Mouse (Mus musculus): Measurements from ENCODE around the gene Nsun6. TPM values are rescaled to one million over a fixed set of nuclear protein-coding genes. Genes with fewer than 3 reads are reported as not detected.

Nsun6 gene
- polyA plus RNA-seq, 1 experiment from 2014 or later, result 7.6 TPM

GRCm38 (mm10) chr2:15008072-15008471 is 46.8 kb downstream of the Nsun6 start:
- Histone ChIP-seq H3K27ac (ENCODE audit: low read length) (no peak overlapping the region), H3K4me2 (ENCODE audit: low read depth, low read length) (no peak overlapping the region), H3K4me1 (ENCODE audit: control insufficient read depth, insufficient read depth, low read length) (no peaks in the 10 kb centered on the region), H3K9ac (ENCODE audit: low read depth, low read length) (no peak overlapping the region), H3K4me3 (ENCODE audit: low read length) (no peak overlapping the region), H3K27me3 (replicated peaks; ENCODE audit: control insufficient read depth, insufficient read depth, low read length) (no peaks in the 10 kb centered on the region), H3K9me3 (ENCODE audit: control insufficient read depth, low read length) (no peaks in the 10 kb centered on the region), H3K36me3 (ENCODE audit: control insufficient read depth, insufficient read depth, low read length) (no peaks in the 10 kb centered on the region)
- no peak for ATAC-seq
- WGBS, result 90% methylated on average over 1 of the region's 1 CpGs

- H3K4me3 ChIP-seq (ENCODE audit: low read length), result no peak overlapping the region
- no peak overlapping the region for H3K9ac ChIP-seq (ENCODE audit: low read depth, low read length)
- ATAC-seq, result no peak
- no peaks in the 10 kb centered on the region for H3K9me3 ChIP-seq (ENCODE audit: control insufficient read depth, low read length)
- no peaks in the 10 kb centered on the region for H3K27me3 ChIP-seq (replicated peaks; ENCODE audit: control insufficient read depth, insufficient read depth, low read length)
- no peak overlapping the region for H3K27ac ChIP-seq (ENCODE audit: low read length)
- 75% methylated on average over 3 of the region's 3 CpGs for WGBS
- no peak overlapping the region for H3K4me2 ChIP-seq (ENCODE audit: low read depth, low read length)
- H3K36me3 ChIP-seq (ENCODE audit: control insufficient read depth, insufficient read depth, low read length), result no peaks in the 10 kb centered on the region
- no peaks in the 10 kb centered on the region for H3K4me1 ChIP-seq (ENCODE audit: control insufficient read depth, insufficient read depth, low read length)
Observed at GRCm38 (mm10) chr2:15007531-15007930, 47.3 kb downstream of the Nsun6 start.

GRCm38 (mm10) chr2:14997836-14998235 is 57.0 kb downstream of the Nsun6 start:
- no peak overlapping the region for H3K4me3 ChIP-seq (ENCODE audit: low read length)
- H3K4me1 ChIP-seq (ENCODE audit: control insufficient read depth, insufficient read depth, low read length), result no peaks in the 10 kb centered on the region
- H3K36me3 ChIP-seq (ENCODE audit: control insufficient read depth, insufficient read depth, low read length), result no peaks in the 10 kb centered on the region
- no peaks in the 10 kb centered on the region for H3K9me3 ChIP-seq (ENCODE audit: control insufficient read depth, low read length)
- ATAC-seq, result no peak
- WGBS, result 79% methylated on average over 5 of the region's 5 CpGs
- H3K4me2 ChIP-seq (ENCODE audit: low read depth, low read length), result no peak overlapping the region
- no peak overlapping the region for H3K27ac ChIP-seq (ENCODE audit: low read length)
- H3K27me3 ChIP-seq (replicated peaks; ENCODE audit: control insufficient read depth, insufficient read depth, low read length), result no peaks in the 10 kb centered on the region
- H3K9ac ChIP-seq (ENCODE audit: low read depth, low read length), result no peak overlapping the region

- no peaks in the 10 kb centered on the region for H3K4me1 ChIP-seq (ENCODE audit: control insufficient read depth, insufficient read depth, low read length)
- H3K9me3 ChIP-seq (ENCODE audit: control insufficient read depth, low read length), result no peaks in the 10 kb centered on the region
- no peak overlapping the region for H3K4me3 ChIP-seq (ENCODE audit: low read length)
- no peak for ATAC-seq
- 77% methylated on average over 4 of the region's 4 CpGs for WGBS
- no peak overlapping the region for H3K4me2 ChIP-seq (ENCODE audit: low read depth, low read length)
- H3K9ac ChIP-seq (ENCODE audit: low read depth, low read length), result no peak overlapping the region
- no peaks in the 10 kb centered on the region for H3K27me3 ChIP-seq (replicated peaks; ENCODE audit: control insufficient read depth, insufficient read depth, low read length)
- H3K36me3 ChIP-seq (ENCODE audit: control insufficient read depth, insufficient read depth, low read length), result no peaks in the 10 kb centered on the region
- no peak overlapping the region for H3K27ac ChIP-seq (ENCODE audit: low read length)
Observed at GRCm38 (mm10) chr2:14996036-14996435, 58.8 kb downstream of the Nsun6 start.

- WGBS, result 93% methylated on average over 4 of the region's 4 CpGs
- Histone ChIP-seq H3K4me1 (ENCODE audit: control insufficient read depth, insufficient read depth, low read length) (no peaks in the 10 kb centered on the region), H3K27ac (ENCODE audit: low read length) (no peak overlapping the region), H3K27me3 (replicated peaks; ENCODE audit: control insufficient read depth, insufficient read depth, low read length) (no peaks in the 10 kb centered on the region), H3K36me3 (ENCODE audit: control insufficient read depth, insufficient read depth, low read length) (no peaks in the 10 kb centered on the region), H3K4me3 (ENCODE audit: low read length) (no peak overlapping the region), H3K9ac (ENCODE audit: low read depth, low read length) (no peak overlapping the region), H3K4me2 (ENCODE audit: low read depth, low read length) (no peak overlapping the region), H3K9me3 (ENCODE audit: control insufficient read depth, low read length) (no peaks in the 10 kb centered on the region)
- ATAC-seq, result no peak
Observed at GRCm38 (mm10) chr2:14992531-14992930, 62.3 kb downstream of the Nsun6 start.

GRCm38 (mm10) chr2:14989350-14989749 is 65.5 kb downstream of the Nsun6 start:
- Histone ChIP-seq H3K27me3 (replicated peaks; ENCODE audit: control insufficient read depth, insufficient read depth, low read length) (no peaks in the 10 kb centered on the region), H3K9me3 (ENCODE audit: control insufficient read depth, low read length) (no peaks in the 10 kb centered on the region)
- WGBS, result 84% methylated on average over 4 of the region's 4 CpGs

GRCm38 (mm10) chr2:14988451-14988850 is 66.4 kb downstream of the Nsun6 start:
- 70% methylated on average over 4 of the region's 4 CpGs for WGBS
- Histone ChIP-seq H3K4me1 (ENCODE audit: control insufficient read depth, insufficient read depth, low read length) (no peaks in the 10 kb centered on the region), H3K4me3 (ENCODE audit: low read length) (no peak overlapping the region), H3K27ac (ENCODE audit: low read length) (no peak overlapping the region), H3K4me2 (ENCODE audit: low read depth, low read length) (no peak overlapping the region), H3K36me3 (ENCODE audit: control insufficient read depth, insufficient read depth, low read length) (no peaks in the 10 kb centered on the region), H3K9ac (ENCODE audit: low read depth, low read length) (no peak overlapping the region), H3K27me3 (replicated peaks; ENCODE audit: control insufficient read depth, insufficient read depth, low read length) (no peaks in the 10 kb centered on the region), H3K9me3 (ENCODE audit: control insufficient read depth, low read length) (no peaks in the 10 kb centered on the region)
- ATAC-seq, result no peak

More at GRCm38 (mm10) chr2:14989350-14989749, 65.5 kb downstream of the Nsun6 start:
- no peak for ATAC-seq
- Histone ChIP-seq H3K4me2 (ENCODE audit: low read depth, low read length) (no peak overlapping the region), H3K4me3 (ENCODE audit: low read length) (no peak overlapping the region), H3K4me1 (ENCODE audit: control insufficient read depth, insufficient read depth, low read length) (no peaks in the 10 kb centered on the region), H3K9ac (ENCODE audit: low read depth, low read length) (no peak overlapping the region), H3K36me3 (ENCODE audit: control insufficient read depth, insufficient read depth, low read length) (no peaks in the 10 kb centered on the region), H3K27ac (ENCODE audit: low read length) (no peak overlapping the region)

- H3K4me3 ChIP-seq (ENCODE audit: low read length), result no peak overlapping the region
- no peaks in the 10 kb centered on the region for H3K4me1 ChIP-seq (ENCODE audit: control insufficient read depth, insufficient read depth, low read length)
- 78% methylated on average over 11 of the region's 11 CpGs for WGBS
- no peaks in the 10 kb centered on the region for H3K27me3 ChIP-seq (replicated peaks; ENCODE audit: control insufficient read depth, insufficient read depth, low read length)
- no peak for ATAC-seq
- H3K9ac ChIP-seq (ENCODE audit: low read depth, low read length), result no peak overlapping the region
- H3K36me3 ChIP-seq (ENCODE audit: control insufficient read depth, insufficient read depth, low read length), result no peaks in the 10 kb centered on the region
- no peak overlapping the region for H3K27ac ChIP-seq (ENCODE audit: low read length)
- H3K4me2 ChIP-seq (ENCODE audit: low read depth, low read length), result no peak overlapping the region
- no peaks in the 10 kb centered on the region for H3K9me3 ChIP-seq (ENCODE audit: control insufficient read depth, low read length)
Observed at GRCm38 (mm10) chr2:14984029-14984428, 70.8 kb downstream of the Nsun6 start.

GRCm38 (mm10) chr2:14961493-14961892 is 93.4 kb downstream of the Nsun6 start:
- Histone ChIP-seq H3K36me3 (ENCODE audit: control insufficient read depth, insufficient read depth, low read length) (no peaks in the 10 kb centered on the region), H3K4me3 (ENCODE audit: low read length) (no peak overlapping the region), H3K27ac (ENCODE audit: low read length) (no peak overlapping the region), H3K9me3 (ENCODE audit: control insufficient read depth, low read length) (no peaks in the 10 kb centered on the region), H3K4me2 (ENCODE audit: low read depth, low read length) (no peak overlapping the region), H3K27me3 (replicated peaks; ENCODE audit: control insufficient read depth, insufficient read depth, low read length) (no peaks in the 10 kb centered on the region), H3K9ac (ENCODE audit: low read depth, low read length) (no peak overlapping the region), H3K4me1 (ENCODE audit: control insufficient read depth, insufficient read depth, low read length) (no peaks in the 10 kb centered on the region)
- no peak for ATAC-seq
- 81% methylated on average over 2 of the region's 2 CpGs for WGBS

GRCm38 (mm10) chr2:14960963-14961488 is 93.8 kb downstream of the Nsun6 start:
- H3K27me3 ChIP-seq (replicated peaks; ENCODE audit: control insufficient read depth, insufficient read depth, low read length), result no peaks in the 10 kb centered on the region

More at GRCm38 (mm10) chr2:14960963-14961488, 93.8 kb downstream of the Nsun6 start:
- H3K4me1 ChIP-seq (ENCODE audit: control insufficient read depth, insufficient read depth, low read length), result no peaks in the 10 kb centered on the region
- H3K4me3 ChIP-seq (ENCODE audit: low read length), result no peak overlapping the region
- no peak overlapping the region for H3K27ac ChIP-seq (ENCODE audit: low read length)
- 74% methylated on average over 1 of the region's 1 CpGs for WGBS
- no peaks in the 10 kb centered on the region for H3K36me3 ChIP-seq (ENCODE audit: control insufficient read depth, insufficient read depth, low read length)
- no peak overlapping the region for H3K9ac ChIP-seq (ENCODE audit: low read depth, low read length)
- H3K4me2 ChIP-seq (ENCODE audit: low read depth, low read length), result no peak overlapping the region
- H3K9me3 ChIP-seq (ENCODE audit: control insufficient read depth, low read length), result no peaks in the 10 kb centered on the region
- no peak for ATAC-seq

All from intestine, embryonic 16.5 days (tissue).